In the genomic region with DNA sequence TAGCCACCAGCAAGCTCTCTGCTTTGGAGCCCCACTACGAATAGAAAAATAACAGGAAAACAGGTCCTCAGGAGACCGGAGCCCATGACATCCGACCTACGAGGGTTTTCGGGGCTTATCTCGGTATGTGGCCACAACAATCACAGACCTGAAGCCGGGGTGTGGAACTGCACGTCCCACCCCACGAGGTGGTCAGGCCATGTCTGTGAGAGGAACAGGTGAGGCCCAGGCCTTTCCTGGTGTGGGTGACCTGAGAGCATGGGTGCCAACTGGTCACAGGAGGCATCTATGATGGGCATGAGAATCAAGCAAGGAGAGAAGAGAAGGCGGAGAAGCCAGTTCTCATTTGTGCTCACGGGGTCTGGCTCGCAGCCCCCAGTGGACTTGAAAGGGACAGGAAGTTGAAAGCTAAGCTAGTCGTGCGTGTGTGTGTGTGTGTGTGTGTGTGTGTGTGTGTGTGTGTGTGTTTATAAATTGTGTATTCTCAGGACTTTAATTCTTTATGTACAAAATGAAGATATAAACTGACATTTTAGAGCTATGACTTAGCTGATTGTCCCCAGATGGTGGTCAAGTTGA, we compare ENCODE assay signal across 13 mouse cellular contexts.
A peak's percentile ranks its signal among the peaks of the same experiment; 100 is the strongest.
DNase-seq lines count a peak whose midpoint lies in the region; ATAC-seq and TF ChIP-seq lines count a peak whose summit lies in the region.
"Had no signal": no experiment of that assay in that cellular context is flagged by ENCODE, and none has a peak within 500 bp of the region (broad histone marks: within the 10 kb centered on the region; RNA-seq: fewer than 3 reads in every experiment).

No protein-coding gene starts in this region.

- WGBS in hindbrain, embryonic 12.5 days: 76% methylated on average over 14 of the region's 14 CpGs
- 84% methylated on average over 14 of the region's 14 CpGs for WGBS in hindbrain, embryonic 13.5 days
- WGBS in neural tube, embryonic 13.5 days: 84% methylated on average over 14 of the region's 14 CpGs
- 66% methylated on average over 14 of the region's 14 CpGs for WGBS in kidney, postnatal 0 days
- 73% methylated on average over 14 of the region's 14 CpGs for WGBS in stomach, postnatal 0 days

- H3K4me3 ChIP-seq in hindbrain, embryonic 12.5 days: no peak overlapping the region
- H3K4me3 ChIP-seq in hindbrain, embryonic 13.5 days: no peak overlapping the region
- H3K4me3 ChIP-seq in neural tube, embryonic 13.5 days: no peak overlapping the region
- H3K4me3 ChIP-seq in kidney, postnatal 0 days (replicated peaks; ENCODE audit: low read depth, low read length): no peak overlapping the region
- H3K4me3 ChIP-seq in stomach, postnatal 0 days (ENCODE audit: low read depth, low read length): no peak overlapping the region
- H3K4me3 ChIP-seq: limb, embryonic 12.5 days; megakaryocyte, embryonic 14.5 days had no signal

- no peak for TF ChIP-seq EP300 in stomach, postnatal 0 days (optimal IDR thresholded peaks at IDR 0.05)

- no peak for TF ChIP-seq CTCF in kidney, postnatal 0 days (IDR thresholded peaks at IDR 0.05; ENCODE audit: low read depth)
- no peak for TF ChIP-seq CTCF in stomach, postnatal 0 days (IDR thresholded peaks at IDR 0.05; ENCODE audit: low read depth)

- no peaks in the 10 kb centered on the region for H3K9me3 ChIP-seq in hindbrain, embryonic 12.5 days (replicated peaks)
- no peaks in the 10 kb centered on the region for H3K9me3 ChIP-seq in hindbrain, embryonic 13.5 days
- H3K9me3 ChIP-seq in neural tube, embryonic 13.5 days: no peaks in the 10 kb centered on the region
- H3K9me3 ChIP-seq in kidney, postnatal 0 days (replicated peaks; ENCODE audit: low read length): no peaks in the 10 kb centered on the region
- H3K9me3 ChIP-seq in stomach, postnatal 0 days (ENCODE audit: control insufficient read depth, low read length): no peaks in the 10 kb centered on the region
- H3K9me3 ChIP-seq: limb, embryonic 12.5 days had no signal

- 0 out of 2 replicates have a peak, but pooled peaks cover 2% of the 10 kb centered on the region for H3K4me1 ChIP-seq in hindbrain, embryonic 12.5 days
- 0 out of 2 replicates have a peak, but pooled peaks cover 5% of the 10 kb centered on the region for H3K4me1 ChIP-seq in hindbrain, embryonic 13.5 days (replicated peaks)
- peaks cover 8% of the 10 kb centered on the region; the same call in 1 of the 2 replicates for H3K4me1 ChIP-seq in neural tube, embryonic 13.5 days (replicated peaks)
- peaks cover 6% of the 10 kb centered on the region for H3K4me1 ChIP-seq in kidney, postnatal 0 days (replicated peaks; ENCODE audit: insufficient read depth, low read length)
- no peaks in the 10 kb centered on the region for H3K4me1 ChIP-seq in stomach, postnatal 0 days (replicated peaks; ENCODE audit: control insufficient read depth, insufficient read depth)
- H3K4me1 ChIP-seq: megakaryocyte, embryonic 14.5 days had no signal

- no peak for ATAC-seq in hindbrain, embryonic 12.5 days (ENCODE audit: low FRiP score)
- no peak for ATAC-seq in hindbrain, embryonic 13.5 days (ENCODE audit: low FRiP score)
- ATAC-seq in neural tube, embryonic 13.5 days (ENCODE audit: low read depth): no peak
- ATAC-seq in kidney, postnatal 0 days (replicated peaks; ENCODE audit: low FRiP score, low read depth): no peak
- no peak for ATAC-seq in stomach, postnatal 0 days (ENCODE audit: low FRiP score, low TSS enrichment)

- no peaks in the 10 kb centered on the region for H3K27me3 ChIP-seq in hindbrain, embryonic 12.5 days
- no peaks in the 10 kb centered on the region for H3K27me3 ChIP-seq in hindbrain, embryonic 13.5 days
- H3K27me3 ChIP-seq in neural tube, embryonic 13.5 days: no peaks in the 10 kb centered on the region
- H3K27me3 ChIP-seq in kidney, postnatal 0 days (ENCODE audit: insufficient read depth, low read length): no peaks in the 10 kb centered on the region
- H3K27me3 ChIP-seq in stomach, postnatal 0 days (ENCODE audit: control insufficient read depth, insufficient read depth, low read length): no peaks in the 10 kb centered on the region
- H3K27me3 ChIP-seq: limb, embryonic 12.5 days had no signal

- H3K27ac ChIP-seq in hindbrain, embryonic 12.5 days: peak overlapping the region; percentile 23; the same call in 1 of the 2 replicates
- H3K27ac ChIP-seq in hindbrain, embryonic 13.5 days: no peak overlapping the region
- H3K27ac ChIP-seq in neural tube, embryonic 13.5 days (replicated peaks): 0 out of 2 replicates have a peak overlapping the region, but pooled peaks have one; percentile 23
- peak overlapping the region; percentile 38 for H3K27ac ChIP-seq in kidney, postnatal 0 days
- 0 out of 2 replicates have a peak overlapping the region, but pooled peaks have one; percentile 18 for H3K27ac ChIP-seq in stomach, postnatal 0 days (replicated peaks)
- H3K27ac ChIP-seq: limb, embryonic 12.5 days had no signal

- H3K36me3 ChIP-seq in hindbrain, embryonic 12.5 days: no peaks in the 10 kb centered on the region
- no peaks in the 10 kb centered on the region for H3K36me3 ChIP-seq in hindbrain, embryonic 13.5 days
- H3K36me3 ChIP-seq in neural tube, embryonic 13.5 days: no peaks in the 10 kb centered on the region
- H3K36me3 ChIP-seq in kidney, postnatal 0 days (ENCODE audit: insufficient read depth, low read length): no peaks in the 10 kb centered on the region
- H3K36me3 ChIP-seq in stomach, postnatal 0 days (ENCODE audit: control insufficient read depth, insufficient read depth, low read length): no peaks in the 10 kb centered on the region
- H3K36me3 ChIP-seq: limb, embryonic 12.5 days had no signal

- H3K9ac ChIP-seq in hindbrain, embryonic 12.5 days: no peak overlapping the region
- no peak overlapping the region for H3K9ac ChIP-seq in hindbrain, embryonic 13.5 days
- H3K9ac ChIP-seq in neural tube, embryonic 13.5 days: no peak overlapping the region
- H3K9ac ChIP-seq in kidney, postnatal 0 days (ENCODE audit: low read depth, low read length): no peak overlapping the region
- no peak overlapping the region for H3K9ac ChIP-seq in stomach, postnatal 0 days (ENCODE audit: low read length)
- H3K9ac ChIP-seq: limb, embryonic 12.5 days had no signal

- DNase-seq in neural tube, embryonic 10.5 days (ENCODE audit: extremely low spot score, low spot score): no peak
- no peak for DNase-seq in kidney, postnatal 0 days (ENCODE audit: low spot score)
- DNase-seq in stomach, postnatal 0 days (ENCODE audit: low spot score): no peak
- DNase-seq in frontal cortex, postnatal 10 days (ENCODE audit: low spot score in 2 of 2): no peak
- no peak for DNase-seq in layer of hippocampus, adult 18-20 months (ENCODE audit: low spot score in 2 of 2)
- DNase-seq: adrenal gland, postnatal 10 days; cerebellum, adult 9-10 months; right cerebral cortex, postnatal 25 days had no signal

- no peak overlapping the region for H3K4me2 ChIP-seq in hindbrain, embryonic 12.5 days (replicated peaks)
- no peak overlapping the region for H3K4me2 ChIP-seq in hindbrain, embryonic 13.5 days
- no peak overlapping the region for H3K4me2 ChIP-seq in neural tube, embryonic 13.5 days
- no peak overlapping the region for H3K4me2 ChIP-seq in kidney, postnatal 0 days (ENCODE audit: low read length)
- no peak overlapping the region for H3K4me2 ChIP-seq in stomach, postnatal 0 days (replicated peaks; ENCODE audit: low read depth)
- H3K4me2 ChIP-seq: limb, embryonic 12.5 days had no signal
